Mouse (Mus musculus) left cerebral cortex, postnatal 14 days (tissue): ENCODE results near the gene Kcna7. TPM values are rescaled to one million over a fixed set of nuclear protein-coding genes. Genes with fewer than 3 reads are reported as not detected.
"Not testable (repeated sequence)": the region's sequence is repeated elsewhere in the genome, so short reads cannot be mapped to it uniquely, and the experiment has no call there.

Experiments
- DNase-seq, 2 experiments: peaks; one replicate each; pipeline ENCODE4 v3.0.0; 2021 to 2022; ENCODE audit warnings: low spot score in 2 of 2, mixed read lengths in 1 of 2
- intact Hi-C: fragments of 180-260 bp; cut with DNase I; formaldehyde crosslinking; loops from one replicate; pipeline ENCODE4 v1.15.1; 2025
- total RNA-seq, 2 experiments: library from RNA; stranded (reverse); gene quantifications; 2 replicates each; pipeline ENCODE4 v1.2.3; 2021

Kcna7 gene
- total RNA-seq, 2 experiments from 2014 or later, result 0.15 TPM; not detected in 1

- intact Hi-C loops, result no loop called here
- DNase-seq, result no peak
Observed at GRCm38 (mm10) chr7:45374620-45375019, 30.8 kb upstream of the Kcna7 start.

GRCm38 (mm10) chr7:45376057-45376456, 29.4 kb upstream of the Kcna7 start:
- peak in 1 of 2 experiments; percentile 76 for DNase-seq
- intact Hi-C loops, result no loop called here

DNA sequence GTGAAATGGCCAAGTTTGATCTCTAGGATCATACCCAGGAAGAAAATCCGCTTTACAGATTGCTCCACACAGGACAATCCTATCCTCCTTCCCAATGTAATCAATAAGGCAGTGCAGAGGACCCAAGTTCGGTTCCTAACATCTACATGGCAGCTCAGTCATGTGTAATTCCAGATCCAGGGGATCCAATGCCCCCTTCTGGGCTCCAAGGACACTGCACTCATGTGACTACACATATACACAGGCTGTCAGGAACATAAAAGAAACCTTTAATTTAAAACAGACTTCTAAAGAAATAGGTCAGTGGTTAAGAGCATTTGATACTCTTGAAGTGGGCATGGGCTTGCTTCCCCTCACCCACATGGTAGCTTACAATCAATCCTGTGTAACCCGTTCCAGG, 19.4 kb upstream of the Kcna7 start:
- intact Hi-C loops, result no loop called here
- DNase-seq, result no peak

DNA sequence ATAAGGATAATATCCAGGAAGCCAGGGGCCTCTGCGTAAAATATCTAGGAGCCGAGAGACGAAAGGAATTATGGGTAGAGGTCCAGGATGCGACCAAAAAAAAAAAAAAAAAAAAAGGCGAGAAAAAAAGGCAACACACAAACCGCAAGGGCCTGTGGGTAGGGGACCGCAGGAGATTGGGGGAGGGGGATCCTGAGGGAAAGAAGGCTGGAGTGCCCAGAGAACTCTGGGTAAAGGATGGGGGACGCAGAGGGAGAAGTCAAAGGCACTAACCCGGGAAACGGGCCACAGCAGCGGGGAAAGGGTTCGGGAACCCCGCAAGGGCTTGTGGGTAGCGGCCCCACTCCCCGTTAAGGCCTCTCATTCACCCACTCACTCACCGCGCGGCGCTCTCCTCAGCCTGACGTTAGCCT, 10.3 kb upstream of the Kcna7 start:
- DNase-seq, result peak in 1 of 2 experiments; percentile 76
- intact Hi-C loops, result no loop called here

DNA sequence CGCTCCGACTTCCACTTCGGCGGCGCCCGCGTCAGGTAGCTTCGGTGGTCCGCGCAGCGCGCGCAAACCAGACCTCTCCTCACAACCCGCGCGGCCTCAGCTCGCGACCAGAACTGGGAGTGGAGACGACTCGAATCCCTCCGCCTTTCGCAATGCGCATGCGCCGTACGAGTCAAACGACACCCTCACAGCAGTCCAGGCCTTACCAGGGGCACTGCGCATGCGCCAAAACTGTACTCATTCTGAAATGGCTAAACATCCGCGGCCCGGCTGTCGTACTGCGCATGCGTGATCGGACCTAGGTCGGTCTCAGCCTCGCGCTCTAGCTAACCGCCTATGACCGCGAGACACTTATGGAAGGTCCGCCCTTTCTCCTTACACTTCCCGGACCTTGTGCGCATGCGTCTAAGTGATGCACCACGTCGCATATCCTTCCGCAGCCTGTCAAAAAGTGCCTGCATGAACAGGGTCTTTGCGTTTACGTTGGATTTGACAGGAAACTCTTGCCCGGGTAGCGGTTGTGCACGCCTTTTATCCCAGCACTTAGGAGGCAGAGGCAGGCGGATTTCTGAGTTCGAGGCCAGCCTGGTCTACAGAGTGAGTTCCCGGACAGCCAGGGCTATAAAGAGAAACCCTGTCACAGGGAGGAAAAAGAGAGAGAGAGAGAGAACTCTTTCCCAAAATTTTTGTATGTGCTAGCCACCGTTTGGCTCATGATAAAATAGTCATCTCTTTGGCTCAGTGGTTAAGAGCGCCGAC, 9.7 kb upstream of the Kcna7 start, which contains the start of gene Snrnp70:
TSS of gene Snrnp70 (minus strand) at position 165 of the 759 bp plus-strand sequence.
- peak; percentile 100 for DNase-seq
- intact Hi-C loops, result no loop called here

GRCm38 (mm10) chr7:45396337-45396775, 9.1 kb upstream of the Kcna7 start:
- DNase-seq, intact Hi-C loops: not testable (repeated sequence)

DNA sequence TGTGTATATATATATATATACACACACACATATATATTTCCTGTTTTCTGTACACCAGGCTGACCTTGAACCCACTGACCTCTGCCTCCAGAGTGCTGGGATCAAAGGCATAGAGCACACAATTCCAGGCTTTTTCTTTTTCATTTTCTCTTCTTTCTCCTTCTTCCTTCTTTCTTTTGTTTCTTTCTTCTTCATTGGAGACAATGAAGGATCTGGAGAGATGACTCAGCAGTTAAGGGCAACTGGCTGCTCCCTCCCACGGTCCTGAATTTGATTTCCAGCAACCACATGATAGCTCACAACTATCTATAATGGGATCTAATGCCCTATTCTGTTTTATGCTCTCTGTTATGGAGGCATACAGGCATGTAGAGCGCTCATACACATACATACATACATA, 8.7 kb upstream of the Kcna7 start:
- intact Hi-C loops, result no loop called here
- no peak for DNase-seq

DNA sequence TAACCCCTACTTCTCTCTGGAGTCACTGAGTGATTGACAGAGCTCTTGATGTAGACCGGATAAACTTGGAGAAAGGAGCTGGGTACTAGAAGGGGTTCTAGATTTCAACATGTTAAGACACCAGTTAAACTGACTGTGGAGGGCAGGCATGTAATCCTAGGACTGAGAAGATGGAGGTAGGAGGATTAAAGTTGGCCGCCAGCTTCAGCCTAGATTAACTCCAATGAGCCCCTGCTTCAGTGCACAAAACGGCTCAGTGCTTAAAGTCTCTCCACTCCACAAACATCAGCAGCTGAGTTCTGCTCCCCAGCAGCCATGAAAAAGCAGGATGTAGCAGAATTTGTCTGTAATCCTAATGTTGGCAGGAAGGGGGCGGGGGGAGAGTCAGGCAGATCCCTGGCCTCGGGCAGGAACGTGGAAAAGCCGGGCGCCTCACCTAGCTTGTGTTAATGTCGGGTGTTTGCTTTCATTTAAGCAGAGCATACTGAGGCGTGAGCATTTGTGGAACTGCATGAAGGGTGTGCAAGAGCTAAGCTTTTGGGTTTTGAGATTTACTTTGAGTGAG, 3.9 kb upstream of the Kcna7 start:
- no peak for DNase-seq
- intact Hi-C loops, result no loop called here

DNA sequence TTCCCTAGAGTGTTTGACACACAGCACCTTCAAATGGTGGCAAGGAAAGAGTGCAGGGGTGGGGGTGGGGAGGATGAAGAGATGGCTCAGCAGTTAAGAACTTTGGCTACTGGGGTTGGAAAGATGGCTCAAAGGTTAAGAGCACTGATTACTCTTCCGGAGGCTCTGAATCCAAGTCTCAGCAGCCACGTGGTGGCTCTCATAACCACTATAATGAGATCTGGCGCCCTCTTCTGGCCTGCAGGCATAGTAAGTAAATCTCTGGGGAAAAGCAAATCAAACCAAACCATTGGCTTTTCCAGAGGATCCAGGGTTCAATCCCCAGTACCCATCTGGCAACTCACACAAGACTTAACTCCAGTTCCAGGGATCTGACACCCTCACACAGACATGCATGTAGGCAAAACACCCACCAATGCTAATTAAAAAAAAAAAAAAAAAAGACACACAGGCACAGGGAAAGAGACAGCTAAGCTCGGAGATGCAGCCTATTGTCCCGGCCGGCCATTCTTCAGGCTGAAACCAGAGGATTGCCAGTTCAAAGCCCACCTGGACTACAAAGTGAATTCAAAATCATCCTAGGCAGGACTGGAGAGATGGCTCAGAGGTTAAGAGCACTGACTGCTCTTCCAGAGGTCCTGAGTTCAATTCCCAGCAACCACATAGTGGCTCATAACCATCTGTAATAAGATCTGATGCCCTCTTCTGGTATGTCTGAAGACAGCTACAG, 1.8 kb upstream of the Kcna7 start:
- DNase-seq, result peak; percentile 49 to 51
- intact Hi-C loops, result loop anchor here (2.0 kb wide), 1 partner anchor 157 kb away; no protein-coding TSS in a partner anchor

DNA sequence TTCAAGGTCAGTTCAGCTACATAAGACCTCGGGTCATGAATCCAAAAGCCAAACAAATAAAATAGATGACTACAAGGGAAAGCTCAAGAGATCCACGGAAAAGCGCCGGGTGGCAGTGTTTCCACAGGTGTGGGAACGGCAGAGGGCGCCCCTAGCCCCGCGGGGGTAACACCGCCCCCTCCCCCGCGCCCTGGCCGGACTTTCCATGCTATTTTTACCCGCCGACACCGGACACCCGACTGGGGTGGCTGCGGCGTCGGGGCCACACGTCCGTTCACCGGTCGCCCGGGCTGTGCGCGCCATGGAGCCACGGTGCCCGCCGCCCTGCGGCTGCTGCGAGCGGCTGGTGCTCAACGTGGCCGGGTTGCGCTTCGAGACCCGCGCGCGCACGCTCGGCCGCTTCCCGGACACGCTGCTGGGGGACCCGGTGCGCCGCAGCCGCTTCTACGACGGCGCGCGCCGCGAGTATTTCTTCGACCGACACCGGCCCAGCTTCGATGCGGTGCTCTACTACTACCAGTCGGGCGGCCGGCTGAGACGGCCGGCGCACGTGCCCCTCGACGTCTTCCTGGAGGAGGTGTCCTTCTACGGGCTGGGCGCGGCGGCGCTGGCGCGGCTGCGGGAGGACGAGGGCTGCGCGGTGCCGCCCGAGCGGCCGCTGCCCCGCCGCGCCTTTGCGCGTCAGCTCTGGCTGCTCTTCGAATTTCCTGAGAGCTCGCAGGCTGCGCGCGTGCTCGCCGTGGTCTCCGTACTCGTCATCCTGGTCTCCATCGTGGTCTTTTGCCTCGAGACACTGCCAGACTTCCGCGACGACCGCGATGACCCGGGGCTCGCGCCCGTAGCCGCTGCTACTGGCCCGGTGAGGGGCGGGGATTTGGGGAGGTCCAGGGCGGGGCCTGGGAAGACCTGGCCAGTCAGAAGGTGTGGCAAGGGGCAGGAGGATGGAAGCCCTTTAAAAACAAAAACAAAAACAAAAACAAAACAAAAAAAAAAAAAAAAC, 1.0 kb downstream of the Kcna7 start:
- intact Hi-C loops, result no loop called here

DNA sequence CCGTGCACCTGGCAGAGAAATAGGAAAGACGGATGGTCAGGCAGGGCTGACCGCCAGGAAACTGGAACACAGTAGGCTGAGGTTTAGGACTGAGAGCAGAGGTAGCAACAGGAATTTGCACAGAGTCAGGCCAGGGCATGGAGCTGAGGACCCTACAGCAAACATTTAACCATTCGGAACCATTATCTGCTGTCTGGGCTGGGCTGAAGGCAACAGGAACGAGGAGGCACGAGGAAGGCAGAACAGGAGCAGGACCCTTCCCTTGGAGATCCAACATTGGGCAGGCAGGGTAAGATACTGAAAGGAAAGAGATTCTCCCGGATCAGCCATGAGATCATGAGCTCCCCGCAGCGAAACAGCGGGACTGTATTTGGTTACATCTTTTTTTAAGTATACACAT, 2.4 kb downstream of the Kcna7 start:
- DNase-seq, result no peak
- intact Hi-C loops, result no loop called here

More for the DNA sequence above, 1.0 kb downstream of the Kcna7 start:
- no peak for DNase-seq

DNA sequence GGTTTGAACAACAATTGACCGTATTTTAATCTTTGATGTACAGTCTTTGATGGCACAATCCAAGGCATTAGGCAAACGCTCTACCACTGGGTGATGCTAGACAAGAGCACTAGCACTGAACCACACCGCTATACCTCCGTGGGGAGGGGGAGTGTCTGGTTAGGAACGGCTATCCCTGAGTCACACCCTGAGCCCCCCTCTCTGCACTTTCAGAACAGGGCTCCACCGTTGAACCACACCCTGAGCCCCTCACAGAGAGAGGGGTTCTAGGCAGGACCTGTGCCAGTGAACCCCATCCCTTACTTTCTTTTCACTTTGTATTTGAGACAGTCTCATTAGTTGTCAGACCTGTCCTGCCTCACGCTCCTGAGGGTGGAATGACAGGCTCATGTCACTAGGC, 2.9 kb downstream of the Kcna7 start:
- intact Hi-C loops, result no loop called here
- no peak for DNase-seq

GRCm38 (mm10) chr7:45408949-45409348, 3.5 kb downstream of the Kcna7 start:
- DNase-seq, result no peak
- intact Hi-C loops, result no loop called here

- intact Hi-C loops, result no loop called here
Observed at GRCm38 (mm10) chr7:45409497-45410163, 4.2 kb downstream of the Kcna7 start.

GRCm38 (mm10) chr7:45412421-45412820, 7.0 kb downstream of the Kcna7 start:
- intact Hi-C loops, result no loop called here
- DNase-seq, result no peak

More at GRCm38 (mm10) chr7:45409497-45410163, 4.2 kb downstream of the Kcna7 start:
- DNase-seq, result no peak

GRCm38 (mm10) chr7:45413113-45413863, 7.8 kb downstream of the Kcna7 start, which contains the start of gene Ntf5:
Gene Ntf5 (plus strand): TSS chr7:45413695.
- no peak for DNase-seq
- intact Hi-C loops, result no loop called here

DNA sequence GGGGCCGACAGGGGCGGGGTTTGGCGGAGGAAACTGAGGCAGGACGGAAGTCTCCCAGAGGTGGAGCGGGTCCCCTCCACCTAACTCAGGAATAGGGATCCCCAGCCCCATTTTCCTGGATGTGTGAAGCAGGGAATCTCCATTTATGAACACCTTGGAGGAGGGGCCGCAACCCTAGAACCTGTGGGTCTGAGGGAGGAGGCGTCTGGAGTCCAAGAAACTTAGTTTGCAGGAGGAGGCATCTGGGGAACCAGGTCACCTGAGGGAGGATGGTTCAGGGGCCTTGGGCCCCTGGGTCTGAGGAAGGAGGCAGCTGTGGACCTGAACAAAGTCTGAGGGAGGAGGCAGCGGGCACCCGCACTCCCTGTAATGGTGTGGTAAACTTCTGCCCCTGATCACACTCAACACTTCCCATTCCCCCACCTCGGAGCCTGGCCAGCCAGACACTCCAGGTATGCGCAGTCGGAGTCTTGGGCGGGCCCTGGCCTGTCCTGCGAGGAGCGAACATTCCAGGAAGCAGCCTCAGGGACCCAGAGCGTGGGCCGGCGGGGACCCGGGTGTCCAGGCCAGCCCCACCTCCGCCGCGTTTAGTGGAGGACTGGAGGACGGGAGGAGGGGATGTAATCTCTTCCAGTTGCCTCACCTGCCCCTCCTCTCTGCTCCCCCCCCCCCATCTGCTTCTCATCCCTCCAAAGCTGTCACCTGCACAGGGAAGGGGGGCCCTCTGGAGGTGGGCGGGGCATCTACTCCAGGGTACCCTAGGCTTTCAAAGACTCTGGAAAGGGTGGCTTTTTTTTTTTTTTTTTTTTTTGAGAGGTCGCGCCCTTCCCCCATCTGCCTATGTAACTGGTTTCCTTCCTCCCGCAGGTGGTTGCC, 8.6 kb downstream of the Kcna7 start:
- intact Hi-C loops, result no loop called here
- no peak for DNase-seq
